Mouse (Mus musculus) spleen, adult 18-20 months (tissue): Measurements from ENCODE around the gene Tmem256.
A peak's percentile ranks its signal among the peaks of the same experiment; 100 is the strongest.

Source experiments
- DNase-seq, 2 experiments: peaks; one replicate each; pipeline ENCODE4 v3.0.0; 2022; ENCODE audit warnings: mixed read lengths in 2 of 2

The Tmem256 gene

GRCm38 (mm10) chr11:69816520-69816919, 21.8 kb upstream of the Tmem256 start:
- DNase-seq = no peak

- DNase-seq = no peak
Observed at GRCm38 (mm10) chr11:69818365-69818764, 19.9 kb upstream of the Tmem256 start, which contains the start of gene Spem2. TSS of gene Spem2 (minus strand) at chr11:69818465.

- no peak for DNase-seq
Observed at GRCm38 (mm10) chr11:69818871-69819270, 19.4 kb upstream of the Tmem256 start.

- no peak for DNase-seq
Observed at GRCm38 (mm10) chr11:69822080-69822479, 16.2 kb upstream of the Tmem256 start, which contains the start of gene Spem1. TSS of gene Spem1 (minus strand) at chr11:69822180.

DNA sequence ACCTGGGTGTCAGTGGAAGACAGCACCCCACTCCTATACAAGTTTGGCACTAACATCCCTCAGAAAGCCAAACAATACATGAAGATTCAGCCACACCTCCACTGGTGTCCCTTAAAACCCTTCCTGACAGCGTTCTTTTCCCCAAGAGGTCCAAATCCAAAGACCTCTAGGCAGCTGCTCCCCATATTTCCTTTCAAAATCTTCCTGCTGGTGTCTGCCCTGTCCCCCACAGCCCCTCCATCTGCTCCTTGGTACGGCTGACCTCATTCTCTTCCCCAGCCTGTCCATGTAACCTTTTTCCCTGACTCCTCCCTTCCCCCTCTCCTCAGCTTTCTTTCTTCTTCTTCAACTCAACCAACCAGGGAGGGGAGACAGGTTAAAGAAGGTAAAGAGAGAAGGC, 14.9 kb upstream of the Tmem256 start:
- no peak for DNase-seq

DNA sequence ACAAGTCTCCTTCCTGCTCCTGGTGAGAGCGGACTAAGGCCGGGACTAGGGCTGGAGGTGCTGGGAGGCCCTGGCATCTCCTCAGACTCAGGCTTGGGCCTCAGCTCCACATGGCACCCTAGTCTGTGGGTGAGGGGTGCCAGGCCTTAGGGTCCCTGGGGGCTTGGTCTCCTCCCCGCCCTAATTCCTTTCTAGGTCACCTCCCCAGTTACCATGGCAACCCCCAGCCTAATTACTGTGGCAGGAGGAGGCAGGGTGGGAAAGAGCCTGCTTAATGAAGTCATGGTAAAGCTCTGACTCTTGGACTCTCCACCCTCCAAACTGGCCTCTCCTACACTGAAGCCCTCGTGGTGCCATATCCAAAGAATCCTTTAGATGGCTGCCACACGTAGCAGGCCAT, 9.5 kb upstream of the Tmem256 start:
- no peak for DNase-seq

- no peak for DNase-seq
Observed at GRCm38 (mm10) chr11:69833554-69833953, 4.8 kb upstream of the Tmem256 start.

- peak in 1 of 2 experiments; percentile 48 for DNase-seq
Observed at GRCm38 (mm10) chr11:69834001-69834549, 4.2 kb upstream of the Tmem256 start.

- DNase-seq = no peak
Observed at GRCm38 (mm10) chr11:69835326-69835965, 2.9 kb upstream of the Tmem256 start.

DNA sequence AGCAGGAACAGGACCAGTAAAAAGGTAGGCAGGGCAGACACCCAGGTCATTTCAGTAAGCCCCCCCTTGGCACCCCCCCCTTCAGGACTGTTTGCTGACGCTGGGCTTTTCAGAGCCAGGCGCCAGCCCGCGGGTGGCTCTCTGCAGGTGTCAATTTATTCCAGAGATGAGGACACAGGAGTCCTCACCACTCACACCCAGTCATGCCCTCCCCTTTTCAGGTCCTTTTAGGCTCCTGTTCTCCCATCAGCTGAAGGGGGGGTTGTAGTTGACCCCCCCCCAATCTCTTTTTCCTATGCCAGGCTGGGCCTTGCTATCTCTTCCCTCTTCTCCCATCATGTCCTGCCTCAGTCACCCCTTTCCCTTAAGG, 2.4 kb upstream of the Tmem256 start:
- DNase-seq = no peak

DNA sequence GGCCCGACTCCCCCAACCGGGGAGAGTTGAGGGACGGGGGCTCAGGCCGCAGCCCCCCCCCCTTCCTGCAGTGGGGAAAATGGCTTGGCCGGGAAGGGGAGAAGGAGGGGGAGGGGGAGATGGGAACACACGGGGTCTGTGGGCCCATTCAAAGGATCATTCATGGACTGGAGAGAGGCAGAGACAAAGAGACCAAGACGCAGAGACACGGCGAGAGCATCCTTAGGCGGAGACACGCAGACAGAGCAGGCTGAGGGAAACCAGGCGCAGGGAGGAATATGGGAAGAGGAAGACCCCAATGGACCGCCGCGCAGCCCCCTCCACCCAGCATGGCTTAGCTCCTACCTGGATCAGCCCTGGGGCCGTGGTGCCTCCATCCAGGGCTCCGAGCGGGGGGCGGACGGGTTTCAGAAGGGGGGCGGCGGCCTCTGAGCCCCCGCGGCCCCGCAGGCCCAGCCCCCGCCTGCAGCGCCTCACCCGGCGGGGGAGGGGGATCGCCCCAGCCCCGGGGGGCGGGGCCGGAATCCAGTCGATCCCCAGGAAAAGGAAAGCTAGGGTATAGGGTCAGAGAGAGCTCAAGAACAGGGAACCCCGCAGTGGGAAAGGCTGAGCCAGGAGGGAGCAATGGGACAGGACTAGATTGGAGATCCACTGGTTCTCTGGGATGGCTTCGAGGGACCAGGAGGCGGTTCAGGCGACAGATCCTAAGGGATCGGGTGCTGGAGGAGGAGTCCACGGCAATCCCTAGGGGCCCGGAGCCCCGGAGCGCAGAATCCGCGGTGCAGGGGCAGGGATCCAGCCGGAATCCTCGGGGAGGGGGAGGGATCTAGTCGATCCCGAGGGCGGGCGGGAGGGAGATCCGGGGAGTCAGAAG, 1.4 kb upstream of the Tmem256 start:
- DNase-seq = no peak

- DNase-seq = no peak
Observed at GRCm38 (mm10) chr11:69837604-69837951, 736 bp upstream of the Tmem256 start, which contains the start of gene Nlgn2. TSS of gene Nlgn2 (minus strand) at chr11:69837784.

DNA sequence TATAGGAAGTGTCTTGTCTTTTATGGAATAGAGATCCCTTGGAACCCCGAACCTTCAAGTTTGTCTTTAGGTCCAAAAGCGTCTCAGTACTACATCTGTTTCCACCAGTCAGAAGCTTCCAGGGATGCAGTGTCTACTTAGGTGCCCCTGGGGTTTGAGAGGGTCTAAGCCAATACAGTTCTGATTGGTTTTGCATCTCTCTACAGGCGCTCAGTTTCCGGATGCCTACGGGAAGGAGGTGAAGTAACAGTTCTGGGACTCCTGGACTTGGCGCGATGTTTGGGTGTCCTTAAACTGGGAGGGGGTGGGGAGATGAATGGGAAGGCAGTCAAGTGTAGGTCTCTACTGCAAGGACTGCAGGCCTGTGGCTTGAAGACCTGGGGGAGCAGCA, 395 bp downstream of the Tmem256 start:
- DNase-seq = no peak

GRCm38 (mm10) chr11:69846198-69846680, 7.9 kb downstream of the Tmem256 start, which contains the start of gene Plscr3:
TSS of gene Plscr3 (plus strand) at chr11:69846376.
- peak; percentile 81 to 94 for DNase-seq

DNA sequence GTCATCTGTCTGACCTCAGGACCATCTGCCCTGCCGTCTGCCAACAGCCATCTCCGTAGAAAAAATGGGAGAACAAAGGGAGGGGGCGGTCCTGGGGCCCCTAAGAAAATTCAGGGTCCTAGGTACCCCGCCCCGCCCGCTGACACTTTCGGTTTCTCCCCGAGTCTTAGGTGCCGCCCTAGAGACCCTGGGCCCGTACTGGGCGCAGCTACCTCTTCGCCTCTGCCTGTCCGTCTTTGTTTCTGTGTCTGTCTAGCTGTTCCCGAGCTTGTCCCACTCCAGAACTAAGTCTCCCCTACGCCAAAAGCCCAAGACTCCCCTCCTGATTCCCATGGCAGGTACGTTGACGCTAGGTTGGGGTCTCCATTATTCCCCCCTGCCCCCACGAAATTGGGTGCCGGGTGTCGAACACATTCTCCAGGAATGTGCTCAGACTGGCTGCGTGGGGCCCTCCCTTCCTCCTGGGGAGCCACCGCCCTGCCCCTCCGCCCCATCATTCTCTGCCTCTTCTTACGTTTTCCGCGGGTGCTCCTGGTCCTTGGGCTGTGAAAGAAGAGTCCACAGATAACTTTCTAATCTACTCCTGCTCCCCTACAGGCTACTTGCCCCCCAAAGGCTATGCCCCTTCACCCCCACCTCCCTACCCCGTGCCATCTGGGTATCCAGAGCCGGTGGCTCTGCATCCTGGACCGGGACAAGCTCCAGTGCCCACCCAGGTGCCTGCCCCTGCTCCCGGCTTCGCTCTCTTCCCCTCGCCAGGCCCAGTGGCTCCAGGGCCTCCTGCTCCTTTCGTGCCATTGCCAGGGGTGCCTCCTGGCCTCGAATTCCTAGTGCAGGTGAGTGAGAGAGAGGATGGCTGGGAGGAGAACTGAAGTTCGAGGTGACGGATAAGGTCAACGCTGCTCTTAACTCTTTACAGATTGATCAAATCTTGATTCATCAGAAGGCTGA, 8.7 kb downstream of the Tmem256 start:
- no peak for DNase-seq

GRCm38 (mm10) chr11:69848021-69848420, 9.7 kb downstream of the Tmem256 start:
- DNase-seq = no peak

DNA sequence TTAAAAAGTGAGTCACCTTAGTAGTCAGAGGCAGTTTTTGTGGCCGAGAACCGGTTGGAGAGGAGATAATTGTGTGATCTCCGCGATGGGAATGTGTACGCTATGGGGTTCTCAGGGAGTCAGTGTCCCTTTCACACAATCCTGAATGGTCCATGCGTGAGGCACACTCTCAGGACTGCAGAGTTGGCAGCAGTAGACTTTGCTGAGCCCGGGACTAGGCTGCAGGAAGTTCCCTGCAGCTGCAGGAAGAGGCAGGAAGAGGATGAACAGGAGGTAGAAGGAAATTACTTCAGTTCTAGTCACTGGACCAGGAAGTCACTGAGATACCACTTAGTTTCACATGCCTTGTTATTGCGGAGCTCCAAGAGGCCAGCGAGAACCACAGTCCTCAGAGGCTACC, 10.8 kb downstream of the Tmem256 start:
- no peak for DNase-seq

GRCm38 (mm10) chr11:69849884-69850283, 11.6 kb downstream of the Tmem256 start:
- no peak for DNase-seq

GRCm38 (mm10) chr11:69850754-69851153, 12.4 kb downstream of the Tmem256 start:
- DNase-seq = no peak

- no peak for DNase-seq
Observed at GRCm38 (mm10) chr11:69853994-69854393, 15.7 kb downstream of the Tmem256 start.

GRCm38 (mm10) chr11:69854680-69855079, 16.4 kb downstream of the Tmem256 start:
- DNase-seq = no peak

GRCm38 (mm10) chr11:69855347-69855746, 17.0 kb downstream of the Tmem256 start:
- peak; percentile 29 to 58 for DNase-seq
